Mouse (Mus musculus): ENCODE measurements around the gene Zbtb16.

DNA sequence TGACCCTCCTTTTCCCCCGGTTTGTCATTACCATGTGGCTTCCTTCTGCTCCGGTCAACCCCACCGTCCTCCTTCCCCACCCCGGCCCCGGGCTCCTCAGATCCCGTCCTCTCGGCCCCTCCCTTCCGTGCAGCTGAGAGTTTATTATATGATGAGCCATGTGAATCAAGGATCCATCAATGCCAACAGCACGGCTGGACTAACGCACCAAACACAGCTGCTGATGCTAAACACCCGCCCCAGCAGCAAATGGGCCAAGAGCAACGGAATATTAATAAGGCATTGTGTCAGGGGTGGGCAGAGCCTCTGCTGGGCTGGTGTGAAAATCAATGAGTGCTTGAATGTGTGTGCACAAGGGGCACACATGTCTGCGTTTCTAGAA is 173.0 kb downstream of the Zbtb16 start:
- TF ChIP-seq CTCF (IDR thresholded peaks at IDR 0.05) (no peak), POLR2A (IDR thresholded peaks at IDR 0.05; ENCODE audit: insufficient read depth, low read depth, low read length) (no peak)
